Mouse (Mus musculus) adrenal gland, adult (tissue): ENCODE results near the gene Phlpp1.

Experiments used
- DNase-seq, 2 experiments: peaks; one replicate each; pipeline ENCODE4 v3.0.0; 2022 to 2023; ENCODE audit warnings: low spot score in 1 of 2; ENCODE audit not compliant: inconsistent age in 2 of 2

Gene Phlpp1

DNA sequence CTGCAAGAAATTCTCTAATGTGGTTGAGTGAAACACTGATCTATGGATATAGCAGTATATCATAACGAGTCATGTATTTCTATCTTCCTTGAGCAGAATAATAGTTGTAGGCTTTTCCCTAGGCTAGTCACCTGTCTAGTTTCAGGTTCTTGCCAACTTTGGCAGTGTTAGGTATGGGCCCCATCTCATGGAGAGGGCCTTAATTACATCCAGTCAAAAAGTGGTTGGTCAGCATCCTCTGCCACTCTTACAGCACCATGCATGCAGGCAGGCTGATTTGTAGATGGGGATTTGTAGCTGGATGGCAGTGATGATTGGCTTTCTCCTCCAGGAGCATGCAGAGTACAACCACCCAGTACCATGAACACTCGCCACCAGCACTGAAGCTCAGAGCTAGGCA lies 202.7 kb downstream of the Phlpp1 start:
- DNase-seq = peak in 1 of 2 experiments; percentile 45

DNA sequence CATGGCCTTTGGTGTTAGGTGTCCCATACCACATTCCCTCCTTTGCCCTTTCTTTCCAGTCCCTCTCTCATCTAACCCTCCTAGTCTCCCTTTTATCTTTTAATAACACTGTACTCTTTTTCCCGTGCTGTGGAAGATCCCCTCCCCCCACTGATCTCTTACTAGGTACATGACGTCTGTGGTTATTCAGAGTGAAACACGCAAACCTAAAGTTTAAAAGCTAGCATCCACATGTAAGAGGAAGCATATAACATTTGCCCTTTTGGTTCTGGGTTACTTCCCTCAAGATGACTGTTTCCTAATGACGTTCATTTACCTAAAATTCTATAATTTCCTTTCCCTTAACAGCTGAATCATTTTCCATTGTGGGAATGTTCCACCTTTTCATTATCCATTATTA lies 203.4 kb downstream of the Phlpp1 start:
- no peak for DNase-seq

DNA sequence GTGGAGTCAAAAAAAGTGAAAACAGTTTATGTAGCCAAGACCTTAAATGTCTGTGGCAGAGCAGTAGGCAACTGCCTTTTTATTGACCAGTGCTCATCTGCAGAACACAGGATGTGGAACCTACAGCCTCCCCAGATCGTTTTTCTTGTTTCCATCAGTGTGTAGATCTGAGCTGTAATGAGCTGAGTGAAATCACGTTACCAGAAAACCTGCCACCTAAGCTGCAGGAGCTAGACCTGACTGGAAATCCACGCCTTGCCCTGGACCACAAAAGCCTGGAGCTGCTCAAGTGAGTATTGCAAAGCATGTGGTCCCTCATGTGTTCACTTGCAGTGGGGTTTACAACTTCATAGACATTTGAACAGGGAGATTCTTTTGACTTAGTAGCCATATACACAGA lies 204.5 kb downstream of the Phlpp1 start:
- no peak for DNase-seq

DNA sequence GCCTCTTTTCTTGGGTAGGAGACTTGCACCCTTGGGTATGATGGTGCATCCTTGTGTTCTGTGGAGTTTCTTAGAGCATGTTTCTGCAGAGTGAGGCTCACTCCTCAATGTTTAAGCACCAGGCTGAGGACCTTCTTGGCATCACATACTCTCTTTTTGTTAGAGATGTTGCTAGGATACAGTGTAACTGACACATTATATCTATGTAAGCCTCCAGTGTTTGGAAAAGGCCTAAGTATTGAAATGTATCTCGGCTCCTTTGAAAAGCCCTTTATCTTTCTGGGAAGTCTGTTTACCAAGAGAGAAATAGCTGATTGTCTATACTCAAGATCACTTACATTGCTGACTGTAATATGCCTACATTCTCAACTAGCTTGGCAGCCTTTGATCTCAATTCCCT lies 208.9 kb downstream of the Phlpp1 start:
- no peak for DNase-seq

DNA sequence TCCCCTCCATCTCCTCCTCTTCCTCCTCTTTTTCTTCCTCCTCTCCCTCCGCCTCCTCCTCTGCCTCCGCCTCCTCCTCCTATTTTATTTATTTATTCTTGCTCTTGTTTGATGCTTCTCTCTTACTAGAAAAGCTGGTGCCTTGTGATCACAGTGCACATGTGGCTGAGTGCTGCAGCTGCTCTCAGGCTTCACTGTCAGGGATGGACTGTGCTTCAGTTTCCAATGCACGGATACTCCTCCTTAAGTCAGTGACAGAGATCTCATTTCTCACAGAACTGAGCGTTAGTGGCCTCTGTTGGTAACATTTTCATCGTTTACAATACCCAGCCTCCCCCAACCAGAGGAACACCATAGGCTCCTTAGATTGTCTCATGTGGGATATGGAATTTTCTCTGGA lies 215.0 kb downstream of the Phlpp1 start:
- no peak for DNase-seq

DNA sequence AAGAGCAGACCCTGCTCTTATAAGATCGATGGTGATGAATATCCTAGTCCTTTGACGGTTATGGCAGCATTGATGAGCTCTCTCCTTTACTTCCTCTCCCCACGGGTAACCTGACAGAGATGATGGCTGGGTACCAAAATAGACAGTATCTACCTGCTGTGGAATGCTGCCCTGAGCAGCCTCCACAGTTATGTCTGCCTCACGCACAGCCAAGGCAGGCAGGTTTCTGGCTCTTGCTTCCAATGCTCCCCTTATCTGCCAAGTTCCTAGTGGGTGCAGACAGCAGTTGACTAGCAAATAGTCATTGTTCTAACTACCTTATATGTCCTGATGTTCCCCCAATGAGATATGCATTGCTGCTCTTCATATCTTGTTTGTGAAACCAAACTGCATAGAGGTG lies 215.7 kb downstream of the Phlpp1 start:
- no peak for DNase-seq

DNA sequence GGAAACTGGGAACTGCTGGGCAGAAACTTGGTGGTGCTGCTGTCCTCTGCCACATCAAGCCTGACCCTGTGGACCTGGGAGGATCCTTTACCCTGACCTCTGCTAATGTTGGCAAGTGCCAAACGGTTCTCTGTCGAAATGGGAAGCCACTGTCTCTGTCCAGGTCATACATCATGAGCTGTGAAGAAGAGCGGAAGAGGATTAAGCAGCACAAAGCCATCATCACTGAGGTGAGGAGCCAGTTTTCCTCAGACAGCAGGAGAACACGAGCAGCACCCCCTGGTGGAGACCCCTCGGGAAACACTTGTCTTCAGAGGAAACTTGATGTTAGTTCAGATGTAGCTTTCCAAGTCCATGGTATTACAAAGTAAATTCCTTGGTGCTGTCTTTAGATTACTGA lies 218.1 kb downstream of the Phlpp1 start:
- DNase-seq = peak; percentile 45 to 76

DNA sequence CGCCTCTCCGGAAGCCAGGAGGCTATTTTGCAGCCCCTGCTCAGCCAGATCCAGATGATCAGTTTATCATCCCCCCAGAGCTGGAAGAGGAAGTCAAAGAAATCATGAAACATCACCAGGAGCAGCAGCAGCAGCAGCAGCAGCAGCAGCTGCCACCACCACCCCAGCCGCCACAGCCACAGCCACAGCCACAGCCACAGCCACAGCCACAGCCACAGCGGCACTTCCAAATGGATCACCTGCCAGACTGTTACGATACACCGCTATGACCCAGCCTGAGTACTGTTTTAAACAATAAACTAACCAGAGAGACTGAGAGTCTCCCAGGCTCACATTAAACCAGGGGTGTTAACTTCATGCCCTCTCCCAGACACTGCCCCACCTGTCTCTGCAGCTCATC lies 221.5 kb downstream of the Phlpp1 start:
- DNase-seq = no peak

DNA sequence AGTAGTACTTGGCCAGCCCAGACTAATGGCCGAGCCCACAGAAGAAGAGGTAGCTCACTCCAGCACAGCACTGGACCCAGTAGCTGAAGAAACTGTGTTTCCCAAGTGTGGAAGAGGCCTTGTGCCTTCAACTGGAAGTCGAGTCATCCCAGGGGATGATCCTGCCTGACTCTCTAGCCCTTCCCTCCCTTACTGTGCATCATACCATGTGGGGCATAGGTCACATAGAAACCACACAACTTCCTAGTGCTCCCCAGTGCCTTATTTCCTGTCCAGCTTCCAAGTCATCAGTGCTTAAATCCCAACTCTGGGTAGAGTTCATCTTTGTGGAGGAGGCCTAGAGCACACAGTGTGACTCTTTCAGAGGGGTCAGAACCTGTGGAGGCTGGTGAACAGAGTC lies 223.1 kb downstream of the Phlpp1 start:
- no peak for DNase-seq

DNA sequence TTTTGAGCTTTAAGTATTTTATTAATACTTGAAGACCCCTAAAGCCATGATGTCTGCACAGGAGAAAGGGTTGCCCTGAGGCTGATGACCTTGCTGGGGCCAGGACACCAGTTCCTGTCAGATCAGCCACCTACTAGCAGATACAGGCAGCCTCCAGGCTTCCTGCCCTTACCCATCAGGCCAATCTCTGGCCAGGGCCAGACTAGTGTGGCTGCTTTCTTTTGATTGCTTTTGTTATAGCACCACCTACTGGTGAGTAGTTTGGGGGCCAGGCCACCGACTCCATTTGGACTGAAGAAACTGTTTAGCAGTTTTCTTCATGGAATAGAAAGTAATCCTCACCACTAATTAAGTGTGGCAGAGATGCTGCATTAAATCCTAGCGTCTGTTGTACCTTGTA lies 223.9 kb downstream of the Phlpp1 start:
- peak; percentile 66 to 90 for DNase-seq

DNA sequence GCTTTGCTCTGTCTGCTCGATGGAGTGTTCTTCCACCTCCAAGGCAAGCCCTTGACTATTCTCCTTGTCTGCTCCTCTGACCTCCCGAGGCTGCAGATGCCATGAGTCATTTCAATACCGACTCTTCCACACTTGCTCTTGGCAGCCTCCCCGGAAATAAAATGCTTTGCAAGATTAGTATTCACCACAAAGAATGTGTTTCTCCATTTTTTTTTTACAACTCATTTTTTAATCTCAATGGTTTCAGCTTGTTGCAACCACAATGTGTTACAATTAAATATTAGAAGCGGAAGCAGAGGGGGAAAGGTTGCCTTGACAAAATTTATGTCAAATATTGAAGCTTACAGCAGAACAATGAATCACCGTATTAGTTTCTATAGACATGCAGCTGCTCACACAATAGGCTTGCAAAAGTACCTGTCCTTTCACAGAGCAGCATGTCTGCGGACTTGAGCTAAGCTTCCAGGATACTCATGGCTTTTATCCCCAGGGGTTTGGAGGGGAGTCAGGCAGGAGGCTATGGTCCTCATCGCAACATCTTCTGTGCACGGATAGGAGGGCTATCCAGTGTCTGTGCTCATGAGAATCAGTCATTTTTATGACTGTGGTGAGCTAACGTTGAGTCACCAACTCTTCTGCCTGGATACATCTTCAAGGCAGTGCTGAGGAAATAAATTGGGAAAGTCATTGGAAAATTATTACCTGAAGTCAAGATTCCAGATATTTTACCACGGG lies 229.5 kb downstream of the Phlpp1 start:
- peak; percentile 74 to 91 for DNase-seq

DNA sequence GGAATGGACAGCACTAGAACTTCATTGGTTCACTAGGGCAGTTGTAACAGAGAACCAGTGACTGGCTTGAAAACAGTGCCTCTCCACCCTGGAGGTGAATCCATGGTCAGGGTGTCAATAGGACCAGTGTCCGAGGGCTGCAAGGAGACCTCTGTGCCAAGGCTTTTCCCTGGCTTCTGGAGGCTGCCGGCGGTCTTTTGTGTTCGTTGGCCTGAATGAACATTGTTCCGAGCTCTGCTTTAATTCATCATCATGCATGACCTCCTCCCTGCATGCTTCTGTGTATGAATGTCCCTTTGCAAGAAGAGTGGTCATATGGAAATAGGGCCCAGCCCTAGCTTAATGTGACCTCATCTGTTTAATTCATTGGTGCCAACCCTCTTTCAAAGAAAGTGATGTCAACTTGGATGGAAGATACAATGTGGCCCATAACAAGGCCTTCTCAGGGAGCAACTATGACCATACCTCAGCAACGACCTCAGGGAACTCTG lies 231.5 kb downstream of the Phlpp1 start:
- DNase-seq = no peak

DNA sequence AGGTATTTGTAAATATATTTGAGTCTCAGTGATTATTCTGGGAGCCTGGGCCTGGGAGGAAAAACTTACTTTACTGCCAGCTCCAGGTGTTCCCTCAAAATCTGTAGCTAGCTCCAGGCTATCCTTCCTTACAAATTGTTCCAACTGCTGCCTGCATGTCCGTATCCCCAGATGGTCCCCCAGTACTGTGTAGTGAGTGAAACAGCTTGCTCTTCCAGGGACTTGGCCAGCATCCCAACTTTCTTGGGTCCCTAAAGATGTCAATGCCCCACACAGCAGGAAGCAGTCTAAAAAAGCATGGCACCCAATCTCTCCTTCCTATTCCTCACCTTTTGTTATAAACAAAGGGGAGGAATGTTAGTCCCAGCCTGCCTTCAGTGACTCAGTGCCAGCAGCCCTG lies 235.3 kb downstream of the Phlpp1 start:
- no peak for DNase-seq

DNA sequence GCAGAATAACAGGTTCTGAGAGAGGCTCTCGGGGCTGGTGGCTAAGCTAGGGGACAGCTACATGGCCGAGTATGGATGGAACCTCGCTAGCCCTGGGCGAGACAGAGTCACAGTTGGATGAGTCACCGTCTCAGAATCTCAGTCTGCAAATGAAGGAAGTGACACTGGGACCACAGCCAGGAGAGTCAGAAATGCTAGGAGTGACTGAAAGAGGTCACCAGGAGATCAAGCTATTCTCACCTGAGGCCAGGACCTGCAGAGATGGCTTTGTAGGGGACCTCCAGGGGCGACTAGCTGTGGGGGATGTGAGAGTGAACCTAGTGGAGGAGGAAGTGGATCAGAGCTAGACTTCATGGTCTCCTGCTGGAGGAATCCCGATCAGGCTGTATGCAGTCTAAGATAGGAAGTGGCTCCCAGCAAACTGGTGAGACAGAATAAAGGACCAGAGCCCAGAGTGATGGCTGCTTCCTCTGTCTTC lies 236.4 kb downstream of the Phlpp1 start:
- peak; percentile 31 to 76 for DNase-seq

DNA sequence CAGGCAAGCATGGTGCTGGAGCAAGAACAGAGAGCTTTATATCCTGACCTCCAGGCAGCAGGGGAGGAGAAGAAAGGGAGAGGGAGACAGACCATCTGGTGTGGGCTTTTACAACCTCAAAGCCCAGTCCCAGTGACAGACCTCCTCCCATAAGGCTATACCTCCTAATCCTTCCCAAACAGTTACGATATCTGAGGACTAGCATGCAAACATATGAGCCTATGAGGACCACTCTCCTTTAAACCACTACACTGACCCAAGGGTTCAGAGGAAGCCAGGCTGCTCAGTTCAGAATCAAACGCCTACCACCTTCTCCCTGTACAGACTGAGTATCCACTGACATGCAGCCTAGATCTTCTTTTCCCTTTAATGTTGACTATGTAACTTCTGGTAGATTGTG lies 239.3 kb downstream of the Phlpp1 start:
- DNase-seq = no peak

DNA sequence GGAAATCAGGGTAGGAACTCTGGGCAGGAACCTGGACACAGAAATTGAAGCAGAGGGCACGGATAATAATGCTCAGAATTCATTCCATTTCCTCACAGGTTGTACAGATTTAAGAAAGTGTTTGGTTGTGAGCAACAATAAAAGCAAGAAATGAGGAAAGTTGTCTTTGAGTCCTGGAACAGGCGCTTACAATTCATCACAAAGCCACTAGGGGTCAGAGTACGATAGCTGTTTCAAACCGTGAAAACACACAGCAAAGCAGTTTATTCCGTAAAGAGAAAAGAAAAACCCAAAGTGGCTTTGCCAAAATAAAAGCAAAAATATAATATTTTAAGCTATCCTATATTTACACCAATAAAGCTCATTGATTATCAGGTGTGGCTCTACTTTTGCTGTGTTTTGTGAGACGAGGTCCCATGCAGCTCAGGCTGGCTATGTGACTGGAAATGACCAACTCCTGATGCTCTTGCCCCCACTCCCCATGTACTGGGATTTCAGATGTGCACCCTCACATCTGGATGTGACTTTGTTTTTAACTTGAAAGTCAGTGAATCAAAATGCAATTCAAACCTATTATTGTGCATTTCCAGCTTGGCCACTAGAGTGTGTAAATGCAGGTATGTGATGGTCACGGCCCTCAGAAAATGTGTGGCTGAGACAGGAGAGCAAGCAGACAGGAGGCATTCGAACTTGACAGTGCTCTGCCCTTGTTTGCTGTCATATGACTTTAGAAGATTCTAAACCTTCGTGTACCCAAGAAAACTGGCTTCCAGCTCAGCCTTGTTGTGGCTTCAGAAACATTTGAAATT lies 253.8 kb downstream of the Phlpp1 start:
- DNase-seq = peak in 1 of 2 experiments; percentile 71

DNA sequence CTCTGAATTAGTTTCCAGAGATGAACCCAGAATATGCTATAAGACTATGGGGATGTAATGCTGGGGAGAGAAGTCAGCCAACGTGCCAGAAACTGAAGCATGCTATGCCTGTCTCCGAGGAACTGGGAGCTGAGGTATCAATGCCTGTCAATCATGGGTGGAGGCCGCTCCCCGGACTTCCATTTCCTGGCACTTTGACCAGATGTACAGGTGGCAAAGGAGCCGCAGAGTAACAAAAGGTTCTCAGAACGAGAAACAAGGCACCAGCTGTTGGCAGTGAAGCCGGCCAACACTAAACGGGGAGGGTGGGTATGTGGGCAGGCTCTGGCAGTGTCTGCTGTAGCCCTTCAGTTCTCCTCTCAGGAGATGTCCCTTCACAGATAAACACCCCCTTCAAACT lies 256.6 kb downstream of the Phlpp1 start:
- DNase-seq = no peak

DNA sequence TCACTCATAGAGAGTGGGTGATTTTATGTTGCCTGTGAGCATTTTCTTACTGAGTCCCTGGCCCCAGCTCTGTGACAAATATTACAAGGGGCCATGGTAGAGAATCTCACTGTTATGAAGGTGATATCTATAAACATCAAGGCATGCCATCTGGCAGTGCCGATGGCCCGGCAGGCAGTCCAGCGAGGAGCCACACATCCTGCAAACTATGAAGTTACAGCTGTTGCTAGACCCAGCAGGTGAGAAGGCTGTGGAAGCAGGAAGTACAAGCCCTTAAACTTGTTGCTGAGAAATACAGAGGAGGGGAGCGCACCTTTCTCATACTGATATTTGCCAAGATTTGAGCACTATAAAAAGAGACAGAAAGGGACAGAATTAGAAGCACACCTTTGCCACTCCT lies 257.0 kb downstream of the Phlpp1 start:
- DNase-seq = no peak

DNA sequence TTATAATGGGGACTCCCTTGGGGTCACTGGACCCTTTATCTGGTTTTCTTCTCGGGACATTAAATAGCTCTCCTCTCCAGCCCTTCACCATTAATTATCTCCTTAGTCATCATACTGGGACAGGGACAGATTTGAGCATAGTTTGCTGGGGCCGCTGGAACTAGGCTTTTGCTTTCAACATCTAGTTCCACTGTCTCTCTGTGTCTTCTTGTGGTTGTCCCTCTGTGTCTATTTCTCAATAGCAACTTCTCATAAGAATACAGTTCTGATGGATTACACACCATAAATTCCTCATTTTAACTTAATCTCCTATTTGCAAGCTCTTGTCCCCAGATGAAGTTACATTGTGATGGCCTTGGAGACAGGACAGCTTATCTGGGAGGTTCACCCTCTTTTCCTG lies 262.0 kb downstream of the Phlpp1 start:
- peak in 1 of 2 experiments; percentile 23 for DNase-seq
